Mouse (Mus musculus) MEL (cell line): ENCODE results near the gene Mrto4.

Source experiments
- CTCF ChIP-seq, 3 experiments: IDR thresholded peaks in 2 of 3; conservative IDR thresholded peaks in 1 of 3; 2 replicates each; pipeline ENCODE4 v1.5.1; 2011 to 2012; ENCODE audit warnings: low read length in 3 of 3, low read depth in 2 of 3, mild to moderate bottlenecking in 2 of 3, improper control_type of control experiment in 1 of 3, inconsistent platforms in 1 of 3, mixed read lengths in 1 of 3, moderate library complexity in 1 of 3; ENCODE audit not compliant: control insufficient read depth in 1 of 3, insufficient read depth in 1 of 3, poor library complexity in 1 of 3, severe bottlenecking in 1 of 3
- ELF1 ChIP-seq: IDR thresholded peaks from 2 replicates; pipeline ENCODE4 v1.6.1; 2014; ENCODE audit warnings: low read depth, mild to moderate bottlenecking, inconsistent platforms, low read length, improper control_type of control experiment, moderate library complexity
- EP300 ChIP-seq, 2 experiments: IDR thresholded peaks; 2 replicates each; pipeline ENCODE4 v1.6.1; 2011; ENCODE audit warnings: improper control_type of control experiment in 2 of 2, low read length in 2 of 2, low read depth in 1 of 2, mild to moderate bottlenecking in 1 of 2
- HCFC1 ChIP-seq: IDR thresholded peaks from 2 replicates; pipeline ENCODE4 v1.6.1; 2012; ENCODE audit warnings: low read depth, mild to moderate bottlenecking, inconsistent platforms, low read length, improper control_type of control experiment, moderate library complexity
- MAX ChIP-seq: IDR thresholded peaks from 2 replicates; pipeline ENCODE4 v1.6.1; 2011; ENCODE audit warnings: low read length, improper control_type of control experiment
- NELFE ChIP-seq: IDR thresholded peaks from 2 replicates; pipeline ENCODE4 v1.6.1; 2011; ENCODE audit warnings: low read depth, low read length, improper control_type of control experiment
- POLR2A ChIP-seq, 2 experiments: IDR thresholded peaks; 2 replicates each; pipeline ENCODE4 v1.6.1; 2011 to 2012; ENCODE audit warnings: low read length in 2 of 2, mild to moderate bottlenecking in 2 of 2, control low read depth in 1 of 2, improper control_type of control experiment in 1 of 2, low read depth in 1 of 2, moderate library complexity in 1 of 2; ENCODE audit not compliant: control insufficient read depth in 1 of 2, insufficient read depth in 1 of 2, poor library complexity in 1 of 2
- TCF12 ChIP-seq: IDR thresholded peaks from 2 replicates; pipeline ENCODE4 v1.6.1; 2014; ENCODE audit warnings: low read depth, mild to moderate bottlenecking, inconsistent platforms, low read length, improper control_type of control experiment, moderate library complexity

- TF ChIP-seq CTCF (IDR thresholded peaks at IDR 0.05 in 2 of 3, conservative IDR thresholded peaks at IDR 0.05 in 1 of 3; ENCODE audit: control insufficient read depth in 1 of 3, insufficient read depth in 1 of 3, low read depth in 2 of 3, low read length in 3 of 3, poor library complexity in 1 of 3, severe bottlenecking in 1 of 3) (no peak), TCF12 (no peak), MAX (peak; percentile 86), HCFC1 (no peak; the same call in 1 of the 2 replicates), NELFE (no peak), POLR2A (IDR thresholded peaks at IDR 0.05; ENCODE audit: control insufficient read depth in 1 of 2, insufficient read depth in 1 of 2, low read depth in 1 of 2, low read length in 2 of 2, poor library complexity in 1 of 2) (no peak), ELF1 (no peak), EP300 (IDR thresholded peaks at IDR 0.05; ENCODE audit: low read depth in 1 of 2, low read length in 2 of 2) (peak in 1 of 2 experiments; percentile 45; a peak in 1 of 4 replicates)
Measured at GRCm38 (mm10) chr4:139380775-139381451, 28.5 kb upstream of the Mrto4 start.
